Mouse (Mus musculus) liver, embryonic 15.5 days (tissue): ENCODE data around the gene A730049H05Rik. TPM values are rescaled to one million over a fixed set of nuclear protein-coding genes. Genes with fewer than 3 reads are reported as not detected.

Experiments used
- ATAC-seq: fragments of 200-750 bp; cut with Nextera tagmentation; 2 replicates; pipeline ENCODE4 v1.8.0; 2017; ENCODE audit warnings: moderate number of reproducible peaks, mild to moderate bottlenecking, moderate library complexity; ENCODE audit not compliant: insufficient read depth
- H3K27ac ChIP-seq: fragments of 300-500 bp; sonication (generic); replicated peaks from 2 replicates; pipeline ENCODE4 v1.5.1; 2015; ENCODE audit warnings: mild to moderate bottlenecking, inconsistent platforms
- H3K27me3 ChIP-seq: fragments of 300-500 bp; sonication (generic); 2 replicates; pipeline ENCODE4 v1.6.1; 2015; ENCODE audit warnings: mild to moderate bottlenecking, inconsistent platforms
- H3K36me3 ChIP-seq: fragments of 300-500 bp; sonication (generic); replicated peaks from 2 replicates; pipeline ENCODE4 v1.6.1; 2015; ENCODE audit warnings: moderate library complexity, mild to moderate bottlenecking, inconsistent platforms
- H3K4me1 ChIP-seq: fragments of 300-500 bp; sonication (generic); replicated peaks from 2 replicates; pipeline ENCODE4 v1.6.1; 2015; ENCODE audit warnings: inconsistent platforms
- H3K4me2 ChIP-seq: fragments of 300-500 bp; sonication (generic); 2 replicates; pipeline ENCODE4 v1.6.1; 2015; ENCODE audit warnings: moderate library complexity, mild to moderate bottlenecking, inconsistent platforms
- H3K4me3 ChIP-seq: fragments of 300-500 bp; sonication (generic); replicated peaks from 2 replicates; pipeline ENCODE4 v1.5.1; 2015; ENCODE audit warnings: mild to moderate bottlenecking, inconsistent platforms
- H3K9ac ChIP-seq: fragments of 300-500 bp; sonication (generic); 2 replicates; pipeline ENCODE4 v1.6.1; 2015; ENCODE audit warnings: moderate library complexity, mild to moderate bottlenecking, inconsistent platforms
- H3K9me3 ChIP-seq: fragments of 300-500 bp; sonication (generic); replicated peaks from 2 replicates; pipeline ENCODE4 v1.6.1; 2016; ENCODE audit warnings: inconsistent platforms
- WGBS: fragments of 180-500 bp; shearing (Covaris S2); methylation state at CpG from one replicate; pipeline ENCODE4 v1.1.7; 2015; ENCODE audit warnings: mixed read lengths; ENCODE audit not compliant: insufficient replicate concordance; 5-methylcytosine and 5-hydroxymethylcytosine counted together
- polyA plus RNA-seq: library from polyadenylated mRNA; unstranded; fragments of >200 nt; fragmentation: Nextera tagmentation; extraction: Ambion mirVana; gene quantifications from 2 replicates; pipeline ENCODE4 v1.2.1, GENCODE M21; 2015

A730049H05Rik gene
- polyA plus RNA-seq, result 0.05 TPM in 1 of 2 replicates, not detected in the other

DNA sequence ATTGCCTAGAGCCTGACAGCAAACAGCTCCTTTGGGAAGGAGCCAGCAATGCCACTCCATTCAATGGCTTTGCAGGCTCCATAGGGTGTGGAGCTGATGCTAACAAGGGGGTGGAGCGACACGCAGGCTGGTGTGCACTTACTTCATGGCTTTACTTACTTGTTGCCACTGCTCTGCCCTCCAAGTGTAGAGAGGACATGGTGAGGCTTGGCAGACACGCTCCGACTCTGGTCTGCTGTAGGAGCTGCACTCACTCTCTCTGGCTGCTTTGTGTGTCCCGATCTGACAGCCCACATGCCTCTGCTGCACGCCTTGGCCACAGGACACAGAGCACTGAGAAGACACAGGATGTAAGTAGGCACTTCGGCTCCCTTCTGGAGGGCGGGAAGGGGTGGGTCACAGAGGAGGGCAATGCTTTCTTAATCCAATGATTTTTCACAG is at the start of gene A730049H05Rik:
Gene A730049H05Rik (plus strand): TSS at position 168 of the 441 bp plus-strand sequence.
- Histone ChIP-seq H3K4me2 (no peak within 1 kb of the TSS), H3K27ac (no peak within 1 kb of the TSS), H3K27me3 (no peaks in the 10 kb centered on the region), H3K4me1 (no peaks in the 10 kb centered on the region), H3K9ac (no peak within 1 kb of the TSS), H3K36me3 (no peaks in the 10 kb centered on the region), H3K9me3 (no peaks in the 10 kb centered on the region), H3K4me3 (no peak within 1 kb of the TSS)
- ATAC-seq, result no peak
- WGBS, result 31% methylated on average over 8 of the region's 8 CpGs

DNA sequence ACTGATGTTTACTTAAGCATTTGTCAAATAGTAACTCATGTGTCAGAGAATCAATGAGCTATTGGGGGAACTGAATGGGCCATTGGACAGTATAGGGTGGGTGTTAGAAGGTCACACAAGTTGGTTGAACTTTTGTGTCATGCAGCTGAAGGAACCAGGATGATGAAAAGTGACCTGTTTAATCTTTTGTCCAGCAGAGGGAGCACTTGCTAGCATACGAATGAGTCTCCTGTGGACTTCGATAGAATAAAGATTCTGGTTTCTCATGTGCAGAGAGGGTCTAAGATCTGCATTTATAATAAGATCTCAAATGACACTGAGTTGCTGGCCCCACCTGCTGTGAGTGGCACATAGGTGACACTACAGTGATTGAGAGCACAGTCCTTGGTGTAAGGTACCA is 39.9 kb upstream of the A730049H05Rik start:
- Histone ChIP-seq H3K4me2 (no peak overlapping the region), H3K36me3 (no peaks in the 10 kb centered on the region), H3K27me3 (no peaks in the 10 kb centered on the region), H3K9me3 (no peaks in the 10 kb centered on the region), H3K27ac (no peak overlapping the region), H3K4me3 (no peak overlapping the region), H3K4me1 (no peaks in the 10 kb centered on the region), H3K9ac (no peak overlapping the region)
- 11% methylated on average over 2 of the region's 2 CpGs for WGBS
- ATAC-seq, result no peak

DNA sequence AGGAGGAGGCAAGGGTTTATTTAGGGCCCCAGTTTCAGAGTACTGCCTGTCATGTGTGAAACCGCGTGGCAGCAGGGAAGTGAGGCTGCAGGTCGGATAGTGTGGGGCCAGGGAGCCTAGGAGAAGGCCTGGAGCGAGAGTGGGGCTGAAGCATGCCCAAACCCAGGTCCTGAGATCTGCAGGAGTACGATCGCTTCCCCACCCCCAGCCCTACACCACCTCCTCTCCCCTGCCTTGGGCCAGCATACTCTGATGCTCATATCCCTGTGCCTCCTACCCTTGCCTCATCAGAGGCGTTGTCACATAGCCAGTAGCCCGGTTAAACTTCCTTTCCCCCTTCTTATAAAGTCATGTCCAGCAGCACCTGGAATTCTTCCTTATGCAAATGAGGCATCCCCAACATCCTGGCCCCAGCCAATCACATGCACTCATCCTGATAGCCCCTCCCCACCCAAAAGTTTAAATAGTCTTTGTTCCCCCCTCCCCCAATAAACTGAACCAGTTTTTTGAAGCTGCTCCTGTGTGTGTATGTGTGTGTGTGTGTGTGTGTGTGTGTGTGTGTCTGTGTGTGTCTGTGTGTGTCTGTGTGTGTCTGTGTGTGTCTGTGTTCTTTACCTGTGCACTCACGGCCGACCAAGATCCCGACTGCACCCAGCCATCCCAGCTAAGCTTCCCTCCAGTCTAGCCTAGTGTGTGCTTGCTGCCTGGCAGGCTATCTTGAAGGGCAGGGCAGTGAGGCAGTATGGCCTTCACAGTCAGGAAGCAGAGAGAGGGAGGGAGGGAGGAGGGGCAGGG is 36.9 kb upstream of the A730049H05Rik start:
- no peak overlapping the region for H3K4me2 ChIP-seq
- no peaks in the 10 kb centered on the region for H3K9me3 ChIP-seq
- no peaks in the 10 kb centered on the region for H3K4me1 ChIP-seq
- no peaks in the 10 kb centered on the region for H3K27me3 ChIP-seq
- no peak overlapping the region for H3K4me3 ChIP-seq
- no peak for ATAC-seq
- no peak overlapping the region for H3K9ac ChIP-seq
- H3K36me3 ChIP-seq, result no peaks in the 10 kb centered on the region
- H3K27ac ChIP-seq, result no peak overlapping the region
- 64% methylated on average over 11 of the region's 11 CpGs for WGBS

DNA sequence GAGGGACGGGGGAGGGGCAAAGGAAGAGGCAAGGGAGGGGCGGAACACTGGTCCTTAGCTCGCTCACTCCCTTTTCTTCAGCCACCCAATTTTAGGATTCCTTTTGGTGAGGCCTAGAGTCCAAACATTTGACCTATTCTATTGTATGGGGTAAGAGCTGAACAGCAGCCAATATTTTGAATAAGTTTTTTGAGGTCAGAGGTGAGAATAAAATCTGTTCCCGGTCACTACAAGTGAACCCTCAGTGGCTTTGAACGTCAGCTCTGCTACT is 36.4 kb upstream of the A730049H05Rik start:
- H3K36me3 ChIP-seq, result no peaks in the 10 kb centered on the region
- no peak overlapping the region for H3K27ac ChIP-seq
- H3K9ac ChIP-seq, result no peak overlapping the region
- 34% methylated on average over 5 of the region's 5 CpGs for WGBS
- H3K4me3 ChIP-seq, result no peak overlapping the region
- no peaks in the 10 kb centered on the region for H3K27me3 ChIP-seq
- H3K4me1 ChIP-seq, result no peaks in the 10 kb centered on the region
- no peak for ATAC-seq
- no peak overlapping the region for H3K4me2 ChIP-seq
- no peaks in the 10 kb centered on the region for H3K9me3 ChIP-seq

DNA sequence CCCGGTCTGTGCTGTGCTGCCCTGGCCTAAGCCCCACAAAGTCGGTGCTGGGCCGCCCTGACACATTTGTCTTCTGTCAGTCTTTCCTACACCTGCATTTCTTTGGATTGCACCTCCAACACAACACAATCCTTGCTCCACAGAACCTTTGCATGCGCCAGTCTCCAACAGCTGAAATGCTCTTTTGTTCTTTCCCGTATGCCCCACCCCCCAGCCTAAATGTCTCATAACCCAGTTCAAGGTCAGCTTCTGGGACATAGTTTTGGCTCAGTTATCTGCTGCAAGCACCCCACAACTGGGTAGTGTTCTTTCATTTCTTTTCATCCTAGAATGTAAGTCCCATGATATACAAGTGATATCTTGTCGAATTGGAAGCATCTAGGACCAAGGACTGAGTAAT is 34.8 kb upstream of the A730049H05Rik start:
- 69% methylated on average over 6 of the region's 6 CpGs for WGBS
- no peak overlapping the region for H3K27ac ChIP-seq
- no peak overlapping the region for H3K4me3 ChIP-seq
- peaks cover 7% of the 10 kb centered on the region for H3K27me3 ChIP-seq
- ATAC-seq, result no peak
- H3K9ac ChIP-seq, result no peak overlapping the region
- no peaks in the 10 kb centered on the region for H3K36me3 ChIP-seq
- H3K4me1 ChIP-seq, result no peaks in the 10 kb centered on the region
- no peaks in the 10 kb centered on the region for H3K9me3 ChIP-seq
- no peak overlapping the region for H3K4me2 ChIP-seq

DNA sequence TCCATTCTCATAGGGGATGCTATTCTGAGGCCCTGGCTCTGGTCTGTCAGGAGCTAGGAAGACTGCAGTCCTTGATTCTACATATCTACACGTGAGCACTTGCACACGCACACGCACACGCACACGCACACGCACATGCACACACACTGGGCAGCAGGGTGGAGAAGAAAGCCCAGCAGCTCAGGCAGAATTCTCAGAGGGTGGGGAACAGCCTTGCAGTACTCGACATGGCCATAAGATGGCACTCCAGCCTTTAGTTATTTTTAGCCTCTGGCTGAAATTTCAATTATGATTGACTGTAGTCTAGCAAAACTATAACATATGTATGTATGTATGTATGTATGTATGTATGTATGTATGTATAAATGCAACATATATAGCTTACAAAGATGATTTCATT is 31.5 kb upstream of the A730049H05Rik start:
- Histone ChIP-seq H3K27ac (no peak overlapping the region), H3K4me3 (no peak overlapping the region), H3K9ac (no peak overlapping the region), H3K27me3 (peaks cover 14% of the 10 kb centered on the region), H3K4me2 (no peak overlapping the region), H3K4me1 (no peaks in the 10 kb centered on the region), H3K9me3 (no peaks in the 10 kb centered on the region), H3K36me3 (no peaks in the 10 kb centered on the region)
- 11% methylated on average over 7 of the region's 7 CpGs for WGBS
- ATAC-seq, result no peak

DNA sequence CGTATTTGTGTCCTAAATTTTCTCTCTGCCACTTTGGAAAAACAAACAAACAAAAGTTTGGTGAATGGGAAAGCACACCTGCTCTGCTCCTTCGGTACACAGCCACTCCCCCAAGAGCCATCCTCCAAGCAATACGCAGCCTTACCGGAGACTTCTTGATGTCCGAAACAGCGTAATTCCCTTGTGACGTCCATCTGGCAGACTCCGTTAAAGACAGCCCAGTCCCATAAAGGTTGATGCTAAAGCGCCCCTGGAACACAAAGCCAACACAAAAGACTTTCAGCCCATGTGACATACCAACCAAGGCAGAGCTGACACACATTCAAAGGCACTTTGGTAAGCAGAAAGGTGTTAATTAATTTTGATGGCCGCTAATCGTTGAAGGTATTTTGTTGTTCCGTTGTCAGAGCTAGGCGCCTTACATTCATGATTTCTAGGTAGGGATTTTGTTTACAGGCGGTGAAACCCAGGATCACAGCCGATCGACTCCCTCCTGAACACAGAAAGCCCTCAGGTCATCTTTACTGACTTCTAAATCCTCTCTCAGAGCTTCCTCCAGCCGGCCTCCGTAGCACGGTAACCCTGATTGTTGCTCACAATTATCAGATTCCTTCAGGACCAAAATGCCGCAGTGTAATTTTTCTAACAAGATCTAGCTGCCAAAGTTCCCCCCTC is 29.4 kb upstream of the A730049H05Rik start:
- Histone ChIP-seq H3K27me3 (peaks cover 14% of the 10 kb centered on the region), H3K9ac (no peak overlapping the region), H3K36me3 (no peaks in the 10 kb centered on the region), H3K27ac (no peak overlapping the region), H3K4me1 (no peaks in the 10 kb centered on the region), H3K4me3 (no peak overlapping the region), H3K4me2 (peak overlapping the region; percentile 10; the same call in 1 of the 2 replicates), H3K9me3 (no peaks in the 10 kb centered on the region)
- 16% methylated on average over 20 of the region's 20 CpGs for WGBS
- ATAC-seq, result no peak

DNA sequence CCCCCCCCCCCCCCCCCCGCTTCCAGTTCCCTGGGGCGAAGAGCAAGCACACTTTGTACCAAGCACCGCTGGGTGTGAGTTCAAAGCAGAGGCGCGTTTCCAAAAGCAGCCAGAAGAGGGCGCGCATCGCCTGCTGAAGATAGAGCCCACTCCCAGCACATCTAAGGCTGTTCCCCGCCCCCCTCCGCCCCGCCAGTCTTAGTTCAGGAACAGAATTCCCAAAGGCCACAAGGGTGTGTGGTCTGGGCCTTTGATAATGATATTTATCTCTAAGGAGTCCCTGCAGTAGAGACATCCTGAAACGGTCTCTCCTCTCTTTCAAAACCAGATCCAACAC is 28.9 kb upstream of the A730049H05Rik start:
- H3K36me3 ChIP-seq, result no peaks in the 10 kb centered on the region
- no peak for ATAC-seq
- peak overlapping the region; percentile 10; the same call in 1 of the 2 replicates for H3K4me2 ChIP-seq
- no peaks in the 10 kb centered on the region for H3K4me1 ChIP-seq
- no peak overlapping the region for H3K4me3 ChIP-seq
- no peak overlapping the region for H3K9ac ChIP-seq
- peaks cover 14% of the 10 kb centered on the region for H3K27me3 ChIP-seq
- H3K9me3 ChIP-seq, result no peaks in the 10 kb centered on the region
- WGBS, result 2% methylated on average over 12 of the region's 12 CpGs
- no peak overlapping the region for H3K27ac ChIP-seq

DNA sequence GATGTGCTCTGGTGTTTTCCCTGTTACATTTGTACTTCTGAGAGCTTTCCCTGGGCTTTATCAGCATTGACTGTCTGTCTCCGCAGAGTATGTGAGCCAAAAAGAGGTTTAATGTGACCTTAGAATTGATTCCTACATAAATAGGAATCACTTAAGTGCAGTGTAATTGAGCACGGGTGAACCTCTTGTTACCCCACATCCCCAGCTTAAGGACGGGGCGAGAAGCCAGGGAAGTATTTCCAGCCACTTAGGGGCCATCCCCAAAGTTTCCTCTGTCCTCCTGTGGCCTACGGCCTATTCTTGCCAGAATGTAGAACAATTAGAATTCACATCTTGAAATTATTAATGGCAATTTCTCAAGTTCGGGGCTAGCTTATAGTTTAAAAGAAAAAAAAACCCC is 22.5 kb upstream of the A730049H05Rik start:
- no peak overlapping the region for H3K27ac ChIP-seq

DNA sequence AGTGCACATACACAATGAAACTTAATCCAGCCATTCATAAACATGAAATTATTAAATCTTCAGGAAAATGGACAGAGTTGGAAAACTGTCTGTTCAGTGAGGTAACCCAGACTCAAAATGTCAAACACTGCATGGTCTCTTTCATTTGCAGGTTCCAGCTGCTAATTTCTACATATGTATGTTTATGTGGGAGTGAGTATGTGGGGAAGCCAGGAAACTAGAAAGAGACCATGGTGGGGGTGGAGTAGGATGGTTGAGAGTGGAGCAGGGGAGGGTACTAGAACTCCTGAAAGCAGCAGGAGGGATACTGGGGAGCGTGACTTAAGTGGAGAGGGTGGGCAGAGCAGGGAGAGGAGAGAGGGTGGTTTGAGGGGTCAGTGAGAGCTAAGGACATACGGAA is 14.8 kb upstream of the A730049H05Rik start:
- Histone ChIP-seq H3K4me3 (no peak overlapping the region), H3K36me3 (no peaks in the 10 kb centered on the region), H3K4me1 (no peaks in the 10 kb centered on the region), H3K27ac (no peak overlapping the region), H3K4me2 (no peak overlapping the region), H3K27me3 (no peaks in the 10 kb centered on the region), H3K9ac (no peak overlapping the region), H3K9me3 (no peaks in the 10 kb centered on the region)
- WGBS, result 51% methylated on average over 2 of the region's 2 CpGs
- ATAC-seq, result no peak

More for the DNA sequence above, 22.5 kb upstream of the A730049H05Rik start:
- ATAC-seq, result no peak
- Histone ChIP-seq H3K4me1 (no peaks in the 10 kb centered on the region), H3K36me3 (no peaks in the 10 kb centered on the region), H3K27me3 (no peaks in the 10 kb centered on the region), H3K9me3 (no peaks in the 10 kb centered on the region), H3K9ac (no peak overlapping the region), H3K4me3 (no peak overlapping the region), H3K4me2 (no peak overlapping the region)
- 68% methylated on average over 6 of the region's 6 CpGs for WGBS

DNA sequence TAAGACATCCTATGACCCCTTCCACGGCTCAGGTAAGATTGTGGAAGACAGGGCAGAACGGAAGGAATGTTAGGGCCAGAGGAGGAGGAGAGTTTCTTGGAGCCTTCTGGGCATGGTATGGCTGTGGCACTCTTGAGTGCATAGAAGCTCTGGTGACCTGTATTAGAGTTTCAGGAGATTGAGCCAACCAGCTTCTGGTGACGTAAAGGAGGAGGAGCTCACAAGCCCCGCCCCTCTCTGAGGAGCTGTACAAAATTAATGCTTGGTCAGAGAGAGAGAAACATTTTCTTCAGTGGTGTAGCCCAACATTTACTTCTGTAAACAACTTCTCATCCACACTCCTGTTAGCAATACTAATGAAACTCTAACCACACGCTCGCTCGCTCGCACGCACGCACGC is 13.9 kb upstream of the A730049H05Rik start:
- Histone ChIP-seq H3K27ac (no peak overlapping the region), H3K4me2 (no peak overlapping the region), H3K9me3 (no peaks in the 10 kb centered on the region), H3K4me3 (no peak overlapping the region), H3K9ac (no peak overlapping the region), H3K4me1 (no peaks in the 10 kb centered on the region), H3K36me3 (no peaks in the 10 kb centered on the region), H3K27me3 (no peaks in the 10 kb centered on the region)
- WGBS, result 80% methylated on average over 11 of the region's 11 CpGs
- no peak for ATAC-seq
